11 mouse cellular contexts compared by ENCODE assay signal in the genomic region with DNA sequence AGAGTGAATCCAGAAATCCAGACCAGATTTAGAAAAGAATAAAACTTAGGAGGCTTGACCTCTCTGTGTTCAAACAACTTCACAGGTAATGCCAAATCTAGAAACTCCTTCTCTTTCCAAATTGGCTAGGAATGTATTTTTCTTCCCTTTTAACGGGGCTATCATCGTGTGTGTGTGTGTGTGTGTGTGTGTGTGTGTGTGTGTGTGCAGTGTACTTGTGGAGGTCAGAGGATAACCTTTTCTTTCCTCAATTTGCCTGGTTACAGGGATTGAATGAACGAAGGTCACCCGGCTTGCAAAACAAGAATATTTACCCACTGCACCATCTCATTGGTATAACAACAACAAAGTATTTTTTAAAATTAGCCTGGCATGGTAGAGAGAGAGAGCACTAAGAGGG. TPM values are rescaled to one million over a fixed set of nuclear protein-coding genes. Genes with fewer than 3 reads are reported as not detected.
DNase-seq lines count a peak whose midpoint lies in the region; ATAC-seq and TF ChIP-seq lines count a peak whose summit lies in the region.
"Had no signal": no experiment of that assay in that cellular context is flagged by ENCODE, and none has a peak within 500 bp of the region (broad histone marks: within the 10 kb centered on the region; RNA-seq: fewer than 3 reads in every experiment).

No protein-coding gene starts in this region.

- no peak for ATAC-seq in heart, embryonic 12.5 days (ENCODE audit: insufficient number of reproducible peaks, low FRiP score)
- ATAC-seq in embryonic facial prominence, embryonic 15.5 days (ENCODE audit: insufficient number of reproducible peaks, low FRiP score, low TSS enrichment, low read depth), result no peak
- ATAC-seq in liver, postnatal 0 days, result no peak

- TF ChIP-seq CTCF in heart, adult 2 months (IDR thresholded peaks at IDR 0.05), result no peak
- no peak for TF ChIP-seq CTCF in lung, adult 2 months (IDR thresholded peaks at IDR 0.05; ENCODE audit: insufficient read depth, low read length)
- TF ChIP-seq CTCF in liver, postnatal 0 days (IDR thresholded peaks at IDR 0.05; ENCODE audit: low read depth), result no peak

- no peak for TF ChIP-seq EP300 in heart, adult 2 months (IDR thresholded peaks at IDR 0.05; ENCODE audit: insufficient read depth, low read depth, low read length)
- TF ChIP-seq EP300 in liver, postnatal 0 days (IDR thresholded peaks at IDR 0.05; ENCODE audit: low read depth), result no peak

- H3K9ac ChIP-seq in heart, embryonic 12.5 days, result no peak overlapping the region
- H3K9ac ChIP-seq in heart, adult 2 months (ENCODE audit: low read depth, low read length), result no peak overlapping the region
- H3K9ac ChIP-seq in embryonic facial prominence, embryonic 15.5 days, result no peak overlapping the region
- H3K9ac ChIP-seq in liver, postnatal 0 days (replicated peaks), result peak overlapping the region; percentile 69

- TF ChIP-seq POLR2A in heart, adult 2 months (IDR thresholded peaks at IDR 0.05; ENCODE audit: insufficient read depth, low read depth, low read length), result no peak
- no peak for TF ChIP-seq POLR2A in lung, adult 2 months (IDR thresholded peaks at IDR 0.05; ENCODE audit: borderline replicate concordance, extremely low read depth, low read depth, low read length)

- 72% methylated on average over 4 of the region's 4 CpGs for WGBS in heart, embryonic 12.5 days
- WGBS in heart, adult 2 months, result 66% methylated on average over 4 of the region's 4 CpGs
- WGBS in lung, adult 2 months, result 58% methylated on average over 4 of the region's 4 CpGs
- WGBS in embryonic facial prominence, embryonic 15.5 days, result 70% methylated on average over 4 of the region's 4 CpGs
- WGBS in liver, postnatal 0 days (ENCODE audit: insufficient replicate concordance), result 43% methylated on average over 4 of the region's 4 CpGs

- H3K27ac ChIP-seq in heart, embryonic 12.5 days (ENCODE audit: poor library complexity, severe bottlenecking), result no peak overlapping the region; the same call in 1 of the 2 replicates
- H3K27ac ChIP-seq in heart, adult 2 months, result no peak overlapping the region; the same call in 1 of the 2 replicates
- H3K27ac ChIP-seq in embryonic facial prominence, embryonic 15.5 days (replicated peaks), result no peak overlapping the region
- peak overlapping the region; percentile 96 for H3K27ac ChIP-seq in liver, postnatal 0 days (ENCODE audit: low read depth)

- peaks cover 7% of the 10 kb centered on the region; the same call in 1 of the 2 replicates for H3K4me1 ChIP-seq in heart, embryonic 12.5 days (replicated peaks)
- peaks cover 4% of the 10 kb centered on the region for H3K4me1 ChIP-seq in heart, adult 2 months (ENCODE audit: control insufficient read depth, insufficient read depth, low read length)
- no peaks in the 10 kb centered on the region for H3K4me1 ChIP-seq in lung, adult 2 months (ENCODE audit: control insufficient read depth, insufficient read depth, low read length)
- 0 out of 2 replicates have a peak, but pooled peaks cover 7% of the 10 kb centered on the region for H3K4me1 ChIP-seq in embryonic facial prominence, embryonic 15.5 days
- H3K4me1 ChIP-seq in liver, postnatal 0 days (ENCODE audit: insufficient read depth), result peaks cover 9% of the 10 kb centered on the region; the same call in 1 of the 2 replicates

- peak overlapping the region; percentile 96 for H3K4me2 ChIP-seq in heart, embryonic 12.5 days
- H3K4me2 ChIP-seq in embryonic facial prominence, embryonic 15.5 days (replicated peaks), result peak overlapping the region; percentile 92
- H3K4me2 ChIP-seq in liver, postnatal 0 days (ENCODE audit: low read depth, low read length), result peak overlapping the region; percentile 73

- H3K9me3 ChIP-seq in heart, embryonic 12.5 days (replicated peaks), result no peaks in the 10 kb centered on the region
- H3K9me3 ChIP-seq in embryonic facial prominence, embryonic 15.5 days (replicated peaks), result no peaks in the 10 kb centered on the region
- no peaks in the 10 kb centered on the region for H3K9me3 ChIP-seq in liver, postnatal 0 days (ENCODE audit: low read length)

- H3K27me3 ChIP-seq in heart, embryonic 12.5 days (replicated peaks), result no peaks in the 10 kb centered on the region
- H3K27me3 ChIP-seq in heart, adult 2 months (ENCODE audit: control insufficient read depth, insufficient read depth, low read length), result no peaks in the 10 kb centered on the region
- no peaks in the 10 kb centered on the region for H3K27me3 ChIP-seq in embryonic facial prominence, embryonic 15.5 days
- no peaks in the 10 kb centered on the region for H3K27me3 ChIP-seq in liver, postnatal 0 days (ENCODE audit: insufficient read depth, low read length)

- H3K4me3 ChIP-seq in heart, embryonic 12.5 days, result no peak overlapping the region
- H3K4me3 ChIP-seq in heart, adult 2 months, result no peak overlapping the region
- peak overlapping the region; percentile 33 for H3K4me3 ChIP-seq in lung, adult 2 months (replicated peaks; ENCODE audit: extremely low read depth, low read depth, low read length)
- H3K4me3 ChIP-seq in embryonic facial prominence, embryonic 15.5 days (replicated peaks), result 0 out of 2 replicates have a peak overlapping the region, but pooled peaks have one; percentile 57
- H3K4me3 ChIP-seq in liver, postnatal 0 days (ENCODE audit: low read depth, low read length), result peak overlapping the region; percentile 50

- intact Hi-C loops in heart, adult 2 months (cut with DNase I), result no loop called here

- DNase-seq in heart, adult 2 months, result no peak
- DNase-seq in lung, adult 2 months, result no peak
- DNase-seq in lung, postnatal 4 days, result no peak
- no peak for DNase-seq in liver, postnatal 0 days
- no peak for DNase-seq in frontal cortex, adult 2 months (ENCODE audit: extremely low spot score in 1 of 2, low spot score in 1 of 2)
- no peak for DNase-seq in cerebellum, postnatal 36 days
- DNase-seq: kidney, postnatal 10 days; thymus, postnatal 14 days had no signal

- H3K79me2 ChIP-seq in heart, adult 2 months (replicated peaks; ENCODE audit: control insufficient read depth, insufficient read depth, low read length), result no peaks in the 10 kb centered on the region

- no peaks in the 10 kb centered on the region for H3K36me3 ChIP-seq in heart, embryonic 12.5 days
- H3K36me3 ChIP-seq in heart, adult 2 months (ENCODE audit: control insufficient read depth, insufficient read depth, low read length), result no peaks in the 10 kb centered on the region
- H3K36me3 ChIP-seq in embryonic facial prominence, embryonic 15.5 days, result no peaks in the 10 kb centered on the region
- H3K36me3 ChIP-seq in liver, postnatal 0 days (replicated peaks; ENCODE audit: insufficient read depth, low read length), result peaks cover 8% of the 10 kb centered on the region; the same call in 1 of the 2 replicates

RNA-seq across cellular contexts. Expression of a gene that starts 1.7 kb away (rescaled TPM):
- polyA plus RNA-seq in heart, embryonic 12.5 days (2016; fragmentation: Nextera tagmentation; extraction: Ambion mirVana), result 23.3 and 23.9 TPM in 2 replicates
- total RNA-seq in heart, adult 2 months (2021), result 10 to 100 TPM in 1 of 2 experiments, 1 to 10 TPM in 1; 9.2 to 10.6 TPM
- 10.2 and 11.6 TPM in 2 replicates for polyA plus RNA-seq in heart, adult 2 months (2012; rRNA removed)
- 25.5 and 30.2 TPM in 2 replicates for polyA plus RNA-seq in lung, adult 2 months (2012; rRNA removed)
- 51.6 and 53.1 TPM in 2 replicates for polyA plus RNA-seq in embryonic facial prominence, embryonic 15.5 days (2015; fragmentation: Nextera tagmentation; extraction: Ambion mirVana)
- 349 and 375 TPM in 2 replicates for polyA plus RNA-seq in liver, postnatal 0 days (2015; fragmentation: Nextera tagmentation; extraction: Ambion mirVana)
- 23.9 and 26.0 TPM in 2 replicates for polyA plus RNA-seq in frontal cortex, adult 2 months (2012; rRNA removed)
- total RNA-seq: megakaryocyte-erythroid progenitor cell, adult 5-6 weeks had no signal

Comparison
In these comparisons a context has a peak if more than half of its experiments do, and no peak if none do; other contexts are left out.
1. H3K4me3 ChIP-seq: peak in lung, adult 2 months (single experiment), embryonic facial prominence, embryonic 15.5 days (single experiment) and liver, postnatal 0 days (single experiment); none in heart, embryonic 12.5 days (single experiment) and heart, adult 2 months (single experiment).
2. Peak in every context shown above with its lines, with median percentiles within 50 percentile points of each other: H3K4me2 ChIP-seq.